Mouse (Mus musculus): ENCODE measurements around the gene R3hdm1. TPM values are rescaled to one million over a fixed set of nuclear protein-coding genes. Genes with fewer than 3 reads are reported as not detected.
A peak's percentile ranks its signal among the peaks of the same experiment; 100 is the strongest.

The R3hdm1 gene
- polyA plus RNA-seq, 1 experiment from 2014 or later, result 44.0 TPM

DNA sequence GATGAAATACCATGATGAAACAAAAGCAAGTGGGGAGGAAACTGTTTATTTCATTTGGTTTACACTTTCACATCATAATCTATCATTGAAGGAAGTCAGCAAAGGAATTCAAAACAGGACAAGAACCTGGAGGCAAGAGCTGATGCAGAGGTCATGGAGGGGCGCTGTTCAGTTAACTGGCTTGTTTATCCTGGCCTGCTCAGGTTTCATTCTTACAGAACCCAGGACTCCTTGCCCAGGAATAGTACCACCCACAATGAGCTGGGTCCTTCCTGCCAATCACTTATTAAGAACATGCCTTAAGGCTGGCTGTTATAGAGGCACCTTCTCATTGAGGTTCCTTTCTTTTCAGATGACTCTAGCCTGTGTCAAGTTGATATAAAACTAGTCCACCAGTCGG is 90.9 kb downstream of the R3hdm1 start:
- H3K9ac ChIP-seq (ENCODE audit: low read depth, low read length), result no peak overlapping the region
- 45% methylated on average over 2 of the region's 2 CpGs for WGBS

DNA sequence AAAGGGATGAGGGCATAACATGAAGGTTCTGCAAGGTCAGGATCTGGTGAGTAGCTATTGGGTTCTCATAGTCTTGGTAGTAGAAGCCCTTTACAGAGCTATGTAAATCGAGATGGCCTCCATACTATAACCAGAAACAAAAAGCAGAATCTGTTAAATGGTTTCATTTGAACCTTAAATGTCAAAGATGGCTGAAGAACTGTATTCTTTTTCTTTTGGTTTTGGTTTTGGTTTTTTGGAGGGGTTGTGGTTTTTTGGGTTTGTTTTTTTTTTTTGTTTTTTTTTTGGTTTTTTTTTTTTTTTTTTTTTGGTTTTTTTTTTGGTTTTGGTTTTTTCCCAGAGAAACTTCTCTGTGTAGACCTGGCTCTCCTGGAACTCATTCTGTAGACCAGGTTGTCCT is 94.3 kb downstream of the R3hdm1 start:
- no peaks in the 10 kb centered on the region for H3K9me3 ChIP-seq (ENCODE audit: control insufficient read depth, low read length)
- no peaks in the 10 kb centered on the region for H3K4me1 ChIP-seq (ENCODE audit: control insufficient read depth, insufficient read depth, low read length)
- H3K27me3 ChIP-seq (replicated peaks; ENCODE audit: control insufficient read depth, insufficient read depth, low read length), result no peaks in the 10 kb centered on the region
- no peak overlapping the region for H3K4me3 ChIP-seq (ENCODE audit: low read length)
- H3K9ac ChIP-seq (ENCODE audit: low read depth, low read length), result no peak overlapping the region
- H3K27ac ChIP-seq (ENCODE audit: low read length), result no peak overlapping the region
- no peak for ATAC-seq
- WGBS, result 96% methylated on average over 1 of the region's 1 CpGs
- H3K4me2 ChIP-seq (ENCODE audit: low read depth, low read length), result no peak overlapping the region
- H3K36me3 ChIP-seq (ENCODE audit: control insufficient read depth, insufficient read depth, low read length), result no peaks in the 10 kb centered on the region

More for the DNA sequence above, 90.9 kb downstream of the R3hdm1 start:
- H3K27me3 ChIP-seq (replicated peaks; ENCODE audit: control insufficient read depth, insufficient read depth, low read length), result no peaks in the 10 kb centered on the region
- no peak overlapping the region for H3K4me3 ChIP-seq (ENCODE audit: low read length)
- no peaks in the 10 kb centered on the region for H3K36me3 ChIP-seq (ENCODE audit: control insufficient read depth, insufficient read depth, low read length)
- no peaks in the 10 kb centered on the region for H3K9me3 ChIP-seq (ENCODE audit: control insufficient read depth, low read length)
- H3K4me1 ChIP-seq (ENCODE audit: control insufficient read depth, insufficient read depth, low read length), result no peaks in the 10 kb centered on the region
- ATAC-seq, result no peak
- H3K27ac ChIP-seq (ENCODE audit: low read length), result no peak overlapping the region
- no peak overlapping the region for H3K4me2 ChIP-seq (ENCODE audit: low read depth, low read length)

DNA sequence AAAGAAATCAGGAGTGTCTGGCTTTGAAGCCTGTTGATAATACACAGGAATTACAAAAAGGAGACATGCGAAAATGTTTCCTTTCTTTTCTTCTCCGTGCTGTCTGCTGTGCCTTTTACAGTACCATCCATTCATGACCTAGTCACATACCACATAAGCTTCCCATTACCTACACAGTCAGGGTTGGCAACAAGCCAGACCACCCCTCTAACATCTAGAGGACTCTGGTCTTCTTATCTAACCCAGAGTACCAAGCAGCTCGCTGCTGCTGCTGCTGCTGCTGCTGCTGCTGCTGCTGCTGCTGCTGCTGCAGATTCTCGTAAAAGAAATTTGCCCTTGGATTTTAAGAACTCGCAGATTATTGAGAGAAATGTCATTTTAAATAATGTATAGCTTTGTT is 110.2 kb downstream of the R3hdm1 start:
- Histone ChIP-seq H3K27ac (ENCODE audit: low read length) (no peak overlapping the region), H3K4me3 (ENCODE audit: low read length) (no peak overlapping the region), H3K4me2 (ENCODE audit: low read depth, low read length) (no peak overlapping the region), H3K36me3 (ENCODE audit: control insufficient read depth, insufficient read depth, low read length) (peaks cover 8% of the 10 kb centered on the region; the same call in 1 of the 2 replicates), H3K9ac (ENCODE audit: low read depth, low read length) (no peak overlapping the region), H3K27me3 (replicated peaks; ENCODE audit: control insufficient read depth, insufficient read depth, low read length) (no peaks in the 10 kb centered on the region), H3K4me1 (ENCODE audit: control insufficient read depth, insufficient read depth, low read length) (no peaks in the 10 kb centered on the region), H3K9me3 (ENCODE audit: control insufficient read depth, low read length) (no peaks in the 10 kb centered on the region)
- no peak for ATAC-seq
- 74% methylated on average over 5 of the region's 5 CpGs for WGBS

DNA sequence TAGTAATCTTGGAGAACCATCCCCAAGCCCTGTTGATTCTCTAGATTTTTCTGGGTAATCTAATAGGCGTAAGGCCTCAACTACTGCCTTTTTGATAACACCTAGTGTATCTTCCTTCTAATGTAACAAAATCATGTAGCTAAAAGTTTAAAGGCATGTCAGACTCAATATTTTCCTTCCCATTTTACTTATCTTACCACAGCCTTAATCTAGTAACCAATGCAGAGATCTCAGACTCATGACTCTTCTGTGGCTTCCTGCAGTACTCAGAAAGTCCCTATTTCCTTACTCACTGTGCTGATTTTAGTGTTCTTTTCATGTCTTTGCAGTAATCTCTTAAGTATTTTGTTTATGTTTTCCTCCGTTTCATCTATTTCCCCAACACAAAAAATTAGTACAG is 118.8 kb downstream of the R3hdm1 start:
- no peaks in the 10 kb centered on the region for H3K27me3 ChIP-seq (replicated peaks; ENCODE audit: control insufficient read depth, insufficient read depth, low read length)
- WGBS, result 98% methylated on average over 2 of the region's 2 CpGs
- H3K9ac ChIP-seq (ENCODE audit: low read depth, low read length), result no peak overlapping the region
- no peak overlapping the region for H3K27ac ChIP-seq (ENCODE audit: low read length)
- H3K4me3 ChIP-seq (ENCODE audit: low read length), result no peak overlapping the region
- no peaks in the 10 kb centered on the region for H3K4me1 ChIP-seq (ENCODE audit: control insufficient read depth, insufficient read depth, low read length)
- no peak overlapping the region for H3K4me2 ChIP-seq (ENCODE audit: low read depth, low read length)
- 0 out of 2 replicates have a peak, but pooled peaks cover 3% of the 10 kb centered on the region for H3K36me3 ChIP-seq (ENCODE audit: control insufficient read depth, insufficient read depth, low read length)
- H3K9me3 ChIP-seq (ENCODE audit: control insufficient read depth, low read length), result no peaks in the 10 kb centered on the region
- ATAC-seq, result no peak

DNA sequence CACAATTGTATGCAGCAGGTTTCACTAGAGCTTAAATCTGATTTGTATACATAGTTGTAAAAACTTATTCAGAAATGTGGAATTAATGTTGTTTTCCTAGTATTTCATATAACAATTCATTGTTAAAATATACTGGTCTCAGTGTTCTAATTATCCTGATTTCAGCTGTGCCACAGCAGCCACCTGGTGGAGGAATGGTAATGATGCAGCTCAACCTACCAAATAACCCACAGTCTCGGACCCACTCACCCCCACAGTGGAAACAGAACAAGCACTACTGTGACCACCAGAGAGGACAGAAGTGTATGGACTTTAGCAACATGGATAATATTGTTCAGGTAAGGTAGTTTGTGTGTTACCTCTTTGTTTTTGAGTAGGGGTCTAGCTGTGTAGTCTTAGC is 120.2 kb downstream of the R3hdm1 start:
- Histone ChIP-seq H3K4me2 (ENCODE audit: low read depth, low read length) (no peak overlapping the region), H3K4me3 (ENCODE audit: low read length) (no peak overlapping the region), H3K9me3 (ENCODE audit: control insufficient read depth, low read length) (no peaks in the 10 kb centered on the region), H3K9ac (ENCODE audit: low read depth, low read length) (no peak overlapping the region), H3K4me1 (ENCODE audit: control insufficient read depth, insufficient read depth, low read length) (no peaks in the 10 kb centered on the region), H3K36me3 (ENCODE audit: control insufficient read depth, insufficient read depth, low read length) (0 out of 2 replicates have a peak, but pooled peaks cover 3% of the 10 kb centered on the region), H3K27me3 (replicated peaks; ENCODE audit: control insufficient read depth, insufficient read depth, low read length) (no peaks in the 10 kb centered on the region), H3K27ac (ENCODE audit: low read length) (no peak overlapping the region)
- ATAC-seq, result no peak
- 81% methylated on average over 1 of the region's 1 CpGs for WGBS

DNA sequence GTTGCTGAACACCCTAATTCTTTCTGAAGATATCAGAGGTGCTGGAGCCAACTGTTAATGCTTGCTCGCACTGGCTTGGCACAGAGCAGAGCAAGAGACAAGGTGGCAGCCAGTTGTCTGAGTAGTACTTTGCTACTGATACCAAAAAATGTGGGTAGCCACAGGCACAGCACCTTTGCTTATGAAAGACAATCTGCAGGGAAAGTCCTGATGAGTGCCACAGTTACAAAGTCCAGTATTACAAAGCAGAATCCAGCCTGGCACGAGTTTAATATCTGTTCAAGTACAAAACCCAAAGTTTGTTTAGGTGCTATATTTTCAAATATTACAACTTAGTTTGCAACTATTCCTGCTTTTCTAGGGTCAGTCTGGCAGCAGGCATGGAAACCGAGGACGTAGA is 132.1 kb downstream of the R3hdm1 start:
- H3K9ac ChIP-seq (ENCODE audit: low read depth, low read length), result no peak overlapping the region
- H3K4me2 ChIP-seq (ENCODE audit: low read depth, low read length), result no peak overlapping the region
- H3K9me3 ChIP-seq (ENCODE audit: control insufficient read depth, low read length), result no peaks in the 10 kb centered on the region
- 96% methylated on average over 4 of the region's 4 CpGs for WGBS
- H3K27ac ChIP-seq (ENCODE audit: low read length), result no peak overlapping the region
- no peak for ATAC-seq
- H3K36me3 ChIP-seq (ENCODE audit: control insufficient read depth, insufficient read depth, low read length), result peaks cover 11% of the 10 kb centered on the region
- no peaks in the 10 kb centered on the region for H3K4me1 ChIP-seq (ENCODE audit: control insufficient read depth, insufficient read depth, low read length)
- H3K27me3 ChIP-seq (replicated peaks; ENCODE audit: control insufficient read depth, insufficient read depth, low read length), result no peaks in the 10 kb centered on the region
- H3K4me3 ChIP-seq (ENCODE audit: low read length), result no peak overlapping the region

DNA sequence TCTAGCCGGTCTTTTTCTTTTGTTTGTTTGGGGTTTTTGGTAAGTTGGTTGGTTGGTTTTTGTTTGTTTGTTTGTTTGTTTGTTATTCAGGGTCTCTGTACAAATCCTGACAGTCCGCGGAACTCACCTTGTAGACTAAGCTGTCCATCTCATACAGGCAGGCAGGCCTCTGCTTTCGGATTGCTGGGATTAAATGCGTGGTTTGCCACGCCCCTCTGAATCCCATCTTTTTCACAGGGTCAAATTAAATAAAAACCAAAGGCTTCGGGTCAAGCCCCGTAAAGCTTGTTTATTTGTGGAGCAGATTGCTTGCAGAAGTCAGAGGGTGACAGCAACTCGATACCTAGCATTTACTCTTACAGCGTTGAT is 140.5 kb downstream of the R3hdm1 start, which contains the start of gene Ubxn4:
Gene Ubxn4, plus strand, starts transcription at position 338 of the 369 bp plus-strand sequence.
- peak within 1 kb of the TSS; percentile 76 for H3K4me2 ChIP-seq (ENCODE audit: low read depth, low read length)
- H3K27me3 ChIP-seq (replicated peaks; ENCODE audit: control insufficient read depth, insufficient read depth, low read length), result no peaks in the 10 kb centered on the region
- peak within 1 kb of the TSS; percentile 83 for H3K4me3 ChIP-seq (ENCODE audit: low read length)
- peak within 1 kb of the TSS; percentile 89 for H3K9ac ChIP-seq (ENCODE audit: low read depth, low read length)
- no peaks in the 10 kb centered on the region for H3K9me3 ChIP-seq (ENCODE audit: control insufficient read depth, low read length)
- H3K27ac ChIP-seq (ENCODE audit: low read length), result peak within 1 kb of the TSS; percentile 91
- no peaks in the 10 kb centered on the region for H3K36me3 ChIP-seq (ENCODE audit: control insufficient read depth, insufficient read depth, low read length)
- H3K4me1 ChIP-seq (ENCODE audit: control insufficient read depth, insufficient read depth, low read length), result peaks cover 6% of the 10 kb centered on the region
- ATAC-seq, result peak; percentile 27
- WGBS, result 8% methylated on average over 10 of the region's 10 CpGs

DNA sequence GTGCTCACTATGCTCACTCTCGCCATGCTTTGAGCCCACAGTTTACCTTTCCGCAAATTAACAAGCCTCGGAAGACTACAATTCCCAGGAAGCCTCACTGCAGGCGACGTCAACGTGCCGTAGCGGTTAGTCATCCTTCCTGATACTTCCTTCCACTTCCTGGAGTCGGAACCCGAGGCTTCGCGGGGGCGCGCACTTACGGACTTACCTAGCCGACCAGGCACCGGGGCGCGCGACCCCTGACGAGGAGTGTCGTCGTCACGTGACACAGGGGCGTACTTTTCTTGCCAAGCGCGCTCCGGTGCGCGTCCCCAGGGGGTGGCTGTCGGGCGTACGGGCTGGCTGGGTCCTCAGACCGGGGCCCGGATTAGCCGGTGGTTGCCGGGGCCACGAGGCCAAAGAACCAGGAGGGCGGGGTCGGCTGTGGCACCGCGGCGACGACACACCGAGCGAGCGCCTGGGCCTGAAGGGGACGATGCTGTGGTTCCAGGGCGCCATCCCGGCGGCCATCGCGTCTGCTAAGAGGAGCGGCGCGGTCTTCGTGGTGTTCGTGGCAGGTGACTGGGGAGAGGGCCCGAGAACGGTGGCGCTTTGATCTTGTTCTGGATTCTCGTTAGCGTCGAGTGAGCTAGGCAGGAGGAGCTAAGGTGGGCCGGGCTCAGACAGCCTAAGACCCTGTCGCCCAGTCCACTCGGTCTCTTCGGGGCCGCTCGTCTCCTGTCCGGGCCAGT is 141.1 kb downstream of the R3hdm1 start:
- Histone ChIP-seq H3K4me3 (ENCODE audit: low read length) (peak overlapping the region; percentile 83), H3K4me2 (ENCODE audit: low read depth, low read length) (peak overlapping the region; percentile 76), H3K9ac (ENCODE audit: low read depth, low read length) (peak overlapping the region; percentile 89), H3K27me3 (replicated peaks; ENCODE audit: control insufficient read depth, insufficient read depth, low read length) (no peaks in the 10 kb centered on the region), H3K27ac (ENCODE audit: low read length) (peak overlapping the region; percentile 91), H3K36me3 (ENCODE audit: control insufficient read depth, insufficient read depth, low read length) (no peaks in the 10 kb centered on the region), H3K4me1 (ENCODE audit: control insufficient read depth, insufficient read depth, low read length) (peaks cover 6% of the 10 kb centered on the region), H3K9me3 (ENCODE audit: control insufficient read depth, low read length) (no peaks in the 10 kb centered on the region)
- under 1% methylated on average over 71 of the region's 71 CpGs for WGBS
- ATAC-seq, result peak; percentile 96

DNA sequence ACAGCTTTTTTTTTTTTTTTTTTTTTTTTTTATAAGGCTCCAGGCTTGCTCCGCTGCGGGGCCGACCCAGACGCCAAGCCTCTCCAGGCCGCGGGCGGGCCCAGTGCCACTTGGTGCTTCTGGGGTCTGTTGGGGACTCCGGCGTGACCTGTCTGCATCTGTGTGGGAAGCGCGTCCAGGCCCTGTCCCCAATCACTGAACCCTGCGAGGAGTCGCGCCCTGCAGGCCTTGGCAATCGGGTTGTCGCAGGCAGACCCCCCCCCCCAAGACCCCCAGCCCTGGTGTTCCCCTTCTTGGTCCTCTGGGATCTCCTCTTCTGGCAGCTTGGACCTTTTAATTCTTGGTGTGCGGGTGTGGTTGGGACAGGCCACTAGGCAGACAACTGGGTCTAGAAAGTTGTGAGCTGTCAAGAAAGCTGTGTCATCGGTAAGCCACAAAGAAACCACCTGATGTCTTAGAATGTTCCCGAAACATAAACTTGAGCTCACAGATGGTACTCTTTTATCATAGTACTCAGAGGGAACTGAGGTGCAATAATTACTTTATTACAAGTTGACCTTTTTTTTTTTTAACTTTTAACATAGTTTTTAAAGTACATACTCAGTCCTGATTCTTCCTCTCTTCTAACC is 141.7 kb downstream of the R3hdm1 start:
- H3K9me3 ChIP-seq (ENCODE audit: control insufficient read depth, low read length), result no peaks in the 10 kb centered on the region
- H3K4me2 ChIP-seq (ENCODE audit: low read depth, low read length), result peak overlapping the region; percentile 76
- under 1% methylated on average over 19 of the region's 19 CpGs for WGBS
- peak overlapping the region; percentile 83 for H3K4me3 ChIP-seq (ENCODE audit: low read length)
- H3K27ac ChIP-seq (ENCODE audit: low read length), result peak overlapping the region; percentile 91
- H3K27me3 ChIP-seq (replicated peaks; ENCODE audit: control insufficient read depth, insufficient read depth, low read length), result no peaks in the 10 kb centered on the region
- peak; percentile 50 for ATAC-seq
- H3K4me1 ChIP-seq (ENCODE audit: control insufficient read depth, insufficient read depth, low read length), result peaks cover 6% of the 10 kb centered on the region
- H3K36me3 ChIP-seq (ENCODE audit: control insufficient read depth, insufficient read depth, low read length), result no peaks in the 10 kb centered on the region
- H3K9ac ChIP-seq (ENCODE audit: low read depth, low read length), result peak overlapping the region; percentile 89
